Mouse (Mus musculus) heart, postnatal 25 days (tissue): Measurements from ENCODE around the gene Grin3b. TPM values are rescaled to one million over a fixed set of nuclear protein-coding genes. Genes with fewer than 3 reads are reported as not detected.
A peak's percentile ranks its signal among the peaks of the same experiment; 100 is the strongest.

Source experiments
- DNase-seq: peaks from one replicate; pipeline ENCODE4 v3.0.0; 2022; ENCODE audit warnings: low spot score
- intact Hi-C: fragments of 180-260 bp; cut with DNase I; formaldehyde crosslinking; loops from one replicate; pipeline ENCODE4 v1.15.1; 2025
- total RNA-seq, 2 experiments: library from RNA; stranded (reverse); gene quantifications; 2 replicates each; pipeline ENCODE4 v1.2.3; 2021

Grin3b gene
- under 1 TPM; 0.14 to 0.21 TPM for total RNA-seq

GRCm38 (mm10) chr10:79970415-79971182 lies at the start of gene Grin3b:
Gene Grin3b (plus strand): TSS chr10:79970715.
- no peak for DNase-seq
- intact Hi-C loops = no loop called here

- intact Hi-C loops = no loop called here
- DNase-seq = no peak
Measured at GRCm38 (mm10) chr10:79920958-79921535, 49.5 kb upstream of the Grin3b start, which contains the start of gene R3hdm4. Gene R3hdm4 (minus strand): TSS chr10:79921208.

DNA sequence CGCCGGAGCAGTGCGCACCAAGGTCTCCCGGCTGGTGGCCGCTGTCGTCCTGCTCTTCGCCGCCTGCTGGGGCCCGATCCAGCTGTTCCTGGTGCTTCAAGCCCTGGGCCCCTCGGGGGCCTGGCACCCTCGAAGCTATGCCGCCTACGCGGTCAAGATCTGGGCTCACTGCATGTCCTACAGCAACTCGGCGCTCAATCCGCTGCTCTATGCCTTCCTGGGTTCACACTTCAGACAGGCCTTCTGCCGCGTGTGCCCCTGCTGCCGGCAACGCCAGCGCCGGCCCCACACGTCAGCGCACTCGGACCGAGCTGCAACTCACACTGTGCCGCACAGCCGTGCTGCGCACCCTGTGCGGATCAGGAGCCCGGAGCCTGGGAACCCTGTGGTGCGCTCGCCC lies 48.9 kb upstream of the Grin3b start:
- DNase-seq = no peak
- intact Hi-C loops = no loop called here

GRCm38 (mm10) chr10:79924998-79925784 lies 45.3 kb upstream of the Grin3b start:
- peak; percentile 77 for DNase-seq
- intact Hi-C loops = loop anchor here (1.0 to 2.0 kb wide), 4 partner anchors 33 to 90 kb away; no protein-coding TSS in a partner anchor

- no peak for DNase-seq
- intact Hi-C loops = loop anchor here (1.0 to 2.0 kb wide), 5 partner anchors 32 to 191 kb away; no protein-coding TSS in a partner anchor
Measured at GRCm38 (mm10) chr10:79925785-79926490, 44.6 kb upstream of the Grin3b start.

GRCm38 (mm10) chr10:79926491-79927323 lies 43.8 kb upstream of the Grin3b start, which contains the start of gene Arid3a:
Gene Arid3a (plus strand): TSS chr10:79927043.
- intact Hi-C loops = loop anchor here (2.0 kb wide), 1 partner anchor 190 kb away; no protein-coding TSS in a partner anchor
- DNase-seq = peak; percentile 80

- no peak for DNase-seq
- intact Hi-C loops = loop anchor here (2.0 kb wide), 1 partner anchor 189 kb away; no protein-coding TSS in a partner anchor
Measured at GRCm38 (mm10) chr10:79927324-79928029, 43.0 kb upstream of the Grin3b start.

- intact Hi-C loops = no loop called here
- no peak for DNase-seq
Measured at GRCm38 (mm10) chr10:79928030-79928694, 42.4 kb upstream of the Grin3b start.

- no peak for DNase-seq
- intact Hi-C loops = no loop called here
Measured at GRCm38 (mm10) chr10:79928907-79929701, 41.4 kb upstream of the Grin3b start.

GRCm38 (mm10) chr10:79929967-79930825 lies 40.3 kb upstream of the Grin3b start:
- DNase-seq = no peak
- intact Hi-C loops = no loop called here

DNA sequence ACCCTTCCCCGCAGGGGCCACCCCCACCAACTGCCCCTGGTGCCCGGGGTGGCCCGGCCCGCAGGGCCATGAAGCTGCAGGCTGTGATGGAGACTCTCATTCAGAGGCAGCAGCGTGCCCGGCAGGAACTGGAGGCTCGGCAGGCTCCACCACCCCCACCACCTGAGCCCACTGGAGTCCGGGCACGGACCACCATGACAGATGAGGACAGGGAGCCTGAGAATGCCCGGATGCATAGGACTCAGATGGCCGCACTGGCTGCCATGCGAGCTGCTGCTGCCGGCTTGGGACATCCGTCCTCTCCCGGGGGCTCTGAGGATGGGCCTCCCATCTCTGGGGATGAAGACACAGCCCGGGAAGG lies 39.7 kb upstream of the Grin3b start:
- intact Hi-C loops = no loop called here
- DNase-seq = no peak

GRCm38 (mm10) chr10:79931797-79932196 lies 38.7 kb upstream of the Grin3b start:
- DNase-seq = no peak
- intact Hi-C loops = no loop called here

- intact Hi-C loops = no loop called here
- peak; percentile 73 for DNase-seq
Measured at GRCm38 (mm10) chr10:79932736-79933135, 37.8 kb upstream of the Grin3b start.

DNA sequence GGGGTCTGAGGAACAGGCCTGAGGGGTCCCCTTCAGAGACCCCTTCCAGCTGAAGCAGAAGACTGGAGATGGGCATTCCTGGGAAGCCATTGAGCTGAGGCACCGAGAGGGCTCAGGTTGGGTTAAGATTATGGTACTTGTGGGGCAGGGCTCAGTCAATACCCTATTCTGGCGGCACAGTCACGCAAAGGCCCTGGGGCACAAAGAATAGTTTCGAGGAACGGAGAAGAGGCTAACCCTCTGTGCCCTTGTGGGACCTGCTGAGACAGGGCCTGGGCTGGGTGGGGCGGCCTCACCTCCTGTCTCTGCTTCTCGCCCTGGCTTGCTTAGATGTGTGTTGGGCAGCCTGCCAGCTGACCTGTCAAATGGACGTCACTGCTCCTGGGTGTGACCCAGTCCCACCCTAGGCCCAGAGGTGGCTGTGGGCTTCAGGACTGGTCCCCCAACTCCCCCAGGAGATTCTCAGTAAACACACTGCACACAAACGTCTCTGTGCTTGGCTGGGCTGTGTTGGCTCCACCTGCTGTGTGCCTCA lies 37.3 kb upstream of the Grin3b start:
- no peak for DNase-seq
- intact Hi-C loops = no loop called here

DNA sequence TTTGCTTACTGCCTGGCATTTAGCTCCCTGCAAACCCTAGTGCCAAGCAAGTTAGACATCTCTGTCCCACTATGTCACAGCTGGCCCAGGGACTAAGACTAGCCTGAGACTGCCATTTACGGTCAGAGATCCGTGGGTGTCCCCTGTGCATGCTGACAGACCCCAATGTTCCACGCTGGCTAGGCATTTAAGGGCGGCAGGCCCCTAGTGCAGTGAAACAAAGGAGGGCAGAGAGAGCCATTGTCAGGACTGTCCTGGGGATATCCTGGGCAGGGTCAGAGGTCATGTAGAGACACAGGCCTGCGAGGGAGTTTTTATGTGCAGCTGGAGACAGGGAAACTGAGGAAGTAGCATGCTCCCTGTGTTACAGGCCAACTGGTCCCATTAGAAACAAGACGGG lies 36.7 kb upstream of the Grin3b start:
- no peak for DNase-seq
- intact Hi-C loops = no loop called here

GRCm38 (mm10) chr10:79934272-79934721 lies 36.2 kb upstream of the Grin3b start:
- intact Hi-C loops = no loop called here

More at GRCm38 (mm10) chr10:79934272-79934721, 36.2 kb upstream of the Grin3b start:
- DNase-seq = peak; percentile 90
